Mouse (Mus musculus): ENCODE measurements at regions not wholly inside any gene's neighbourhood (a gene's known extent, or its start where the extent isn't known, plus 50 kb on each side); places are given as distances from the start of the nearest gene placed in this dataset.

DNA sequence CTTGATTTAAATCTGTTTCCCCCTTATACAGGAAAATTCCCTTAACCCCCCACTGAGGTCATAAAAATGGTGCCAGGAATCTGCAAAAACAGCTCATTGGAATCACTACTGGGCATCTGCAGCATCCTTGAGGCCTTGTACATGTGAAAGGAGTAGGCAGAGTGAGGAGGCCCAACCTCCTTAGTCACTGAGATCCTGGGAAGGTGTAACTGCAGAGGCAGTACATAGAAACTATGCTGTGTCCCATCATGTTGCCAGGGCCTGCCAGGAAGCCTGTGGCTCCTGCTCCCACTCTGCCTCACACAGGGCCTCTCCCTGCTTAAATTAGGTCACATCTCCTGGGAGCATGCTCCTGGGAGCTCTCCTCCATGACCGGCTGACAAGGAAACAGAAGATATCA is 85.7 kb upstream of the Gm9972 start:
- DNase-seq: no peak

DNA sequence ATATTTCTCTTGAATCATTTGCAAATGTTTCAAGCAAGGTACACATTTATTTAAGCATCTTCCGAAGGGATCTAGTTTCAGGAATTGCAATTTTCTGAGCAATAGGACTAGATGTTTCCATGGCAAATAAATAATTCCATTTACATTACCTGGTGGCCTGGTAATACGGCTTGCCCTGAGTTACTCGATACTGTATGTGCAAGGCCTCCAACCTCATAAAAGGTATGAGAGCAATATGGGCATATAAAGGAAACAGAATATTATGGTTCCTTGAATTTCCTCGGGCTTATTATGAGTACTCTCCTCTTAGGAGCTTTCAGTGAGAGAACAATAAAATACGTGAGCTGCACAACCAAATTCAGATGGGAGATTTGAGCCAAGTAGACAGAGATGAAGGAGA is 81.4 kb upstream of the Gm9972 start:
- no peak for DNase-seq

DNA sequence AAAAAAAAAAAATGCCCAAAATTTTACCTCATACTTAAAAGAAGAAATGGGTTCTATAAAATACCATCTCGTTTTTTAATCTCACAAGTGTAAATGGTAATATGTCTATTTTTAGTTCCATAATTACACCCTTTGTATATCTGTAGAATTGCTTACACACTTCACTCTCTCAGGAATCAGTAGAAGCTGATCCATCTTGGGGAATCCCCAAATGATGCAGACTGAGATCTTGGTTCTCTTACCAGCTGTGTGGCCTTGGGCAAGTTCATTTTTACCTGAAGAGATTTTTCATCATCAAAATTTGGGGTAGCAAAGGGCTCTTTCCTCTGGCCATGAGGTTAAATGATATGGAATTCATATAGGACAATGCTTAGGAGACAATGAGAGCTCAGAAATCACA is 69.8 kb upstream of the Gm9972 start:
- no peak for DNase-seq

DNA sequence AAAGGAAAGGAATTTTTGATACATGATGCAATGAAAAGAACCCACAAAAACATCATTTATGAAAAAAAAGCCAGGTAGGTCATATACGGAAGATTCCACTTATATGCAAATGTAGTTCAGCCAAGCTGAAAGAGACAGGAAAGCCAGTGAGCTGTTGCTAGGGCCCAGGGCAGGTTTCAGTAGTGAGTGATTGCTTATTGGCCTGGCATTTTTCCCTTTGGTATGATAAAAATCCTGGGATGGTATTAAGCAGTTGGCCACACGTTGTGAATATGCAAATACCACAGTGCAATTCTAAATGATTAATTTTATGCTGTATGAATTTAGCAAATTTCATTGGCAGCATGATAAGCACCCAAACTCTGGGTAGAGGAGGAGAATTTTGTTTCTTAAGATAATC is 57.3 kb upstream of the Gm9972 start:
- no peak for DNase-seq
